Mouse (Mus musculus) MEL (cell line): ENCODE measurements around the gene Cdc42ep4. TPM values are rescaled to one million over a fixed set of nuclear protein-coding genes. Genes with fewer than 3 reads are reported as not detected.
A peak's percentile ranks its signal among the peaks of the same experiment; 100 is the strongest.

ENCODE experiments used
- DNase-seq: peaks from one replicate; pipeline ENCODE4 v3.0.0; 2011; ENCODE audit warnings: low read depth, low spot score
- H3K27ac ChIP-seq: 2 replicates; pipeline ENCODE4 v1.5.1; 2012; ENCODE audit warnings: low read depth, mild to moderate bottlenecking, control low read depth, low read length, moderate library complexity; ENCODE audit not compliant: control insufficient read depth
- H3K27me3 ChIP-seq, 2 experiments: fragments of 150-350 bp in 1 of 2; sonication (generic) in 1 of 2; 2 replicates each; pipeline ENCODE4 v1.6.1; 2012; ENCODE audit warnings: low read length in 2 of 2, mild to moderate bottlenecking in 2 of 2, improper control_type of control experiment in 1 of 2, moderate library complexity in 1 of 2; ENCODE audit not compliant: insufficient read depth in 2 of 2, control insufficient read depth in 1 of 2
- H3K36me3 ChIP-seq, 2 experiments: 2 replicates each; pipeline ENCODE4 v1.6.1; 2012 to 2014; ENCODE audit warnings: low read length in 2 of 2, improper control_type of control experiment in 1 of 2, inconsistent platforms in 1 of 2, mild to moderate bottlenecking in 1 of 2; ENCODE audit not compliant: insufficient read depth in 2 of 2, control insufficient read depth in 1 of 2
- H3K4me1 ChIP-seq, 2 experiments: fragments of 150-350 bp in 1 of 2; sonication (generic) in 1 of 2; 2 replicates each; pipeline ENCODE4 v1.6.1; 2012; ENCODE audit warnings: low read length in 2 of 2, improper control_type of control experiment in 1 of 2, mild to moderate bottlenecking in 1 of 2; ENCODE audit not compliant: insufficient read depth in 2 of 2, control insufficient read depth in 1 of 2
- H3K4me3 ChIP-seq, 2 experiments: fragments of 150-350 bp in 1 of 2; sonication (generic) in 1 of 2; 2 replicates each; pipeline ENCODE4 v1.5.1; 2012; ENCODE audit warnings: low read depth in 2 of 2, low read length in 2 of 2, mild to moderate bottlenecking in 2 of 2, moderate library complexity in 2 of 2, control low read depth in 1 of 2, improper control_type of control experiment in 1 of 2; ENCODE audit not compliant: control insufficient read depth in 1 of 2, insufficient read depth in 1 of 2
- H3K79me2 ChIP-seq: 2 replicates; pipeline ENCODE4 v1.6.1; 2012; ENCODE audit warnings: mild to moderate bottlenecking, low read length, moderate library complexity; ENCODE audit not compliant: control insufficient read depth, poor library complexity, insufficient read depth
- H3K9ac ChIP-seq: 2 replicates; pipeline ENCODE4 v1.6.1; 2012; ENCODE audit warnings: low read depth, mild to moderate bottlenecking, control low read depth, low read length, moderate library complexity; ENCODE audit not compliant: control insufficient read depth, poor library complexity, severe bottlenecking
- H3K9me3 ChIP-seq: fragments of 150-350 bp; sonication (generic); replicated peaks from 2 replicates; pipeline ENCODE4 v1.6.1; 2012; ENCODE audit warnings: mild to moderate bottlenecking, low read length, improper control_type of control experiment, moderate library complexity; ENCODE audit not compliant: insufficient read depth
- CTCF ChIP-seq, 3 experiments: IDR thresholded peaks in 2 of 3; conservative IDR thresholded peaks in 1 of 3; 2 replicates each; pipeline ENCODE4 v1.5.1; 2011 to 2012; ENCODE audit warnings: low read length in 3 of 3, low read depth in 2 of 3, mild to moderate bottlenecking in 2 of 3, improper control_type of control experiment in 1 of 3, inconsistent platforms in 1 of 3, mixed read lengths in 1 of 3, moderate library complexity in 1 of 3; ENCODE audit not compliant: control insufficient read depth in 1 of 3, insufficient read depth in 1 of 3, poor library complexity in 1 of 3, severe bottlenecking in 1 of 3
- ELF1 ChIP-seq: IDR thresholded peaks from 2 replicates; pipeline ENCODE4 v1.6.1; 2014; ENCODE audit warnings: low read depth, mild to moderate bottlenecking, inconsistent platforms, low read length, improper control_type of control experiment, moderate library complexity
- ETS1 ChIP-seq: IDR thresholded peaks from 2 replicates; pipeline ENCODE4 v1.6.1; 2012; ENCODE audit warnings: low read depth, mild to moderate bottlenecking, inconsistent platforms, low read length, improper control_type of control experiment, moderate library complexity
- MAFK ChIP-seq: IDR thresholded peaks from 2 replicates; pipeline ENCODE4 v1.6.1; 2011; ENCODE audit warnings: low read depth, mild to moderate bottlenecking, low read length, improper control_type of control experiment, borderline replicate concordance
- MXI1 ChIP-seq: IDR thresholded peaks from 2 replicates; pipeline ENCODE4 v1.6.1; 2011; ENCODE audit warnings: mild to moderate bottlenecking, low read depth, low read length, improper control_type of control experiment
- MYC ChIP-seq: IDR thresholded peaks from 2 replicates; pipeline ENCODE4 v1.6.1; 2011; ENCODE audit warnings: low read depth, mild to moderate bottlenecking, low read length, improper control_type of control experiment, moderate library complexity
- NRF1 ChIP-seq: IDR thresholded peaks from 2 replicates; pipeline ENCODE4 v1.6.1; 2014; ENCODE audit warnings: low read depth, mild to moderate bottlenecking, inconsistent platforms, low read length, improper control_type of control experiment, moderate library complexity; ENCODE audit not compliant: poor library complexity, insufficient read depth, severe bottlenecking
- POLR2A ChIP-seq, 2 experiments: IDR thresholded peaks; 2 replicates each; pipeline ENCODE4 v1.6.1; 2011 to 2012; ENCODE audit warnings: low read length in 2 of 2, mild to moderate bottlenecking in 2 of 2, control low read depth in 1 of 2, improper control_type of control experiment in 1 of 2, low read depth in 1 of 2, moderate library complexity in 1 of 2; ENCODE audit not compliant: control insufficient read depth in 1 of 2, insufficient read depth in 1 of 2, poor library complexity in 1 of 2
- POLR2AphosphoS2 ChIP-seq: IDR thresholded peaks from 2 replicates; pipeline ENCODE4 v1.6.1; 2011; ENCODE audit warnings: low read length, improper control_type of control experiment
- TAL1 ChIP-seq: IDR thresholded peaks from 2 replicates; pipeline ENCODE4 v1.6.1; 2012; ENCODE audit warnings: mild to moderate bottlenecking, inconsistent platforms, low read length, moderate library complexity, mixed read lengths
- TBP ChIP-seq: IDR thresholded peaks from 2 replicates; pipeline ENCODE4 v1.8.0; 2011; ENCODE audit warnings: low read depth, low read length, improper control_type of control experiment
- UBTF ChIP-seq: IDR thresholded peaks from 2 replicates; pipeline ENCODE4 v1.6.1; 2012; ENCODE audit warnings: low read depth, mild to moderate bottlenecking, inconsistent platforms, low read length, improper control_type of control experiment, moderate library complexity, borderline replicate concordance; ENCODE audit not compliant: insufficient read depth
- USF1 ChIP-seq: IDR thresholded peaks from 2 replicates; pipeline ENCODE4 v1.6.1; 2014; ENCODE audit warnings: low read depth, mild to moderate bottlenecking, inconsistent platforms, low read length, improper control_type of control experiment, moderate library complexity
- ZC3H11A ChIP-seq: IDR thresholded peaks from 2 replicates; pipeline ENCODE4 v1.6.1; 2012; ENCODE audit warnings: low read depth, mild to moderate bottlenecking, inconsistent platforms, low read length, improper control_type of control experiment
- ZNF384 ChIP-seq: IDR thresholded peaks from 2 replicates; pipeline ENCODE4 v1.6.1; 2012; ENCODE audit warnings: low read depth, mild to moderate bottlenecking, inconsistent platforms, low read length, improper control_type of control experiment
- polyA plus RNA-seq, 2 experiments: library from polyadenylated mRNA; stranded (reverse) in 1 of 2; unstranded in 1 of 2; fragments of >175 nt in 1 of 2; fragments of >200 nt in 1 of 2; gene quantifications; 2 replicates each; pipeline versions ENCODE4 v1.2.1 to v1.2.4; 2012; ENCODE audit warnings: low replicate concordance in 2 of 2, low read depth in 1 of 2; ENCODE audit not compliant: insufficient read length in 2 of 2, insufficient read depth in 1 of 2, missing spikeins in 1 of 2
- total RNA-seq: library from RNA; depleted of rRNA; stranded (reverse); fragments of 300-350 nt; gene quantifications from 2 replicates; pipeline ENCODE4 v1.2.3, GENCODE M21; 2012

The Cdc42ep4 gene
- total and polyA plus RNA-seq, 3 experiments, result 27.7 to 39.0 TPM; not detected in 1

GRCm38 (mm10) chr11:113782496-113782895 is 30.8 kb upstream of the Cdc42ep4 start:
- H3K9ac ChIP-seq, result no peak overlapping the region
- no peak overlapping the region for H3K27ac ChIP-seq
- TF ChIP-seq UBTF, result no peak
- no peak for TF ChIP-seq POLR2AphosphoS2
- no peak for TF ChIP-seq CTCF (IDR thresholded peaks at IDR 0.05 in 2 of 3, conservative IDR thresholded peaks at IDR 0.05 in 1 of 3; ENCODE audit: control insufficient read depth in 1 of 3, insufficient read depth in 1 of 3, low read depth in 2 of 3, low read length in 3 of 3, poor library complexity in 1 of 3, severe bottlenecking in 1 of 3)
- TF ChIP-seq ZC3H11A, result no peak
- no peak for TF ChIP-seq NRF1
- no peak for TF ChIP-seq MXI1
- TF ChIP-seq ETS1, result no peak
- no peak for TF ChIP-seq TAL1
- no peak for TF ChIP-seq MAFK
- TF ChIP-seq POLR2A (IDR thresholded peaks at IDR 0.05; ENCODE audit: control insufficient read depth in 1 of 2, insufficient read depth in 1 of 2, low read depth in 1 of 2, low read length in 2 of 2, poor library complexity in 1 of 2), result no peak
- TF ChIP-seq ELF1, result no peak
- no peak for TF ChIP-seq USF1
- no peak for TF ChIP-seq MYC
- no peak overlapping the region for H3K4me3 ChIP-seq
- H3K4me1 ChIP-seq, result peaks cover 19 to 47% of the 10 kb centered on the region in 2 experiments
- peaks cover 0 to 31% of the 10 kb centered on the region in 2 experiments; a peak in 2 of 4 replicates for H3K36me3 ChIP-seq
- no peak for DNase-seq
- no peaks in the 10 kb centered on the region for H3K27me3 ChIP-seq
- H3K79me2 ChIP-seq, result no peaks in the 10 kb centered on the region; the same call in 1 of the 2 replicates
- no peaks in the 10 kb centered on the region for H3K9me3 ChIP-seq

DNA sequence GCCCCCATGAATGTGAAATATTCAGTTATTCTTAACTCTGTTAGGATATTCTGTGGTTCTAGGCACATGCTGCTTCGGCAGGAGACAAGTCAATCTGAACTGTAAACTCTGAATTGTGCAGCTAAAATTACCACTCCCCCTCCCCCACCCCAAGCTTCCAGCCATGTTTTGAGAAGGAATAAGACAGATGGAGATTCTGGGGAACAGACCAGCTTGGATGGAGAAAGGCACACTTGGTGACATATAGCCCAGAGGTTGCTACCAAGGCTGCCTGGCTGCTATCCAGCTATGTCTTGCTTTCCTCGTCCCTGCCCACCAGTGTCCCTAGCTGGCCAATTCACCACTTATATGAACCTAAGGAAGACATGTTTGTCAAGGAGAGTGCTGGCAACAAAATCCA is 30.3 kb upstream of the Cdc42ep4 start:
- DNase-seq, result no peak
- Histone ChIP-seq H3K27ac (no peak overlapping the region), H3K27me3 (no peaks in the 10 kb centered on the region), H3K4me1 (peaks cover 23 to 49% of the 10 kb centered on the region in 2 experiments), H3K79me2 (no peaks in the 10 kb centered on the region), H3K4me3 (no peak overlapping the region), H3K9ac (no peak overlapping the region), H3K9me3 (no peaks in the 10 kb centered on the region), H3K36me3 (peaks cover 0 to 36% of the 10 kb centered on the region in 2 experiments; a peak in 2 of 4 replicates)
- no peak for TF ChIP-seq UBTF
- no peak for TF ChIP-seq ZNF384
- no peak for TF ChIP-seq TBP

GRCm38 (mm10) chr11:113779680-113780041 is 28.0 kb upstream of the Cdc42ep4 start:
- Histone ChIP-seq H3K9ac (peak overlapping the region; percentile 32; the same call in 1 of the 2 replicates), H3K36me3 (peaks cover 0 to 23% of the 10 kb centered on the region in 2 experiments; a peak in 2 of 4 replicates), H3K27ac (peak overlapping the region; percentile 17; the same call in 1 of the 2 replicates), H3K4me3 (no peak overlapping the region), H3K9me3 (no peaks in the 10 kb centered on the region), H3K79me2 (no peaks in the 10 kb centered on the region), H3K27me3 (no peaks in the 10 kb centered on the region), H3K4me1 (peaks cover 15 to 37% of the 10 kb centered on the region in 2 experiments)
- TF ChIP-seq TBP, result 0 out of 2 replicates have a peak, but pooled peaks have one; percentile 28
- TF ChIP-seq CTCF (IDR thresholded peaks at IDR 0.05 in 2 of 3, conservative IDR thresholded peaks at IDR 0.05 in 1 of 3; ENCODE audit: control insufficient read depth in 1 of 3, insufficient read depth in 1 of 3, low read depth in 2 of 3, low read length in 3 of 3, poor library complexity in 1 of 3, severe bottlenecking in 1 of 3), result no peak
- DNase-seq, result peak; percentile 39
